Mouse (Mus musculus) embryonic facial prominence, embryonic 10.5 days (tissue): ENCODE results near the gene Met. TPM values are rescaled to one million over a fixed set of nuclear protein-coding genes. Genes with fewer than 3 reads are reported as not detected.

ENCODE experiments used
- DNase-seq: peaks from one replicate; pipeline ENCODE4 v3.0.0-alpha.2; 2017; ENCODE audit warnings: low spot score
- H3K27ac ChIP-seq: fragments of 300-500 bp; sonication (generic); replicated peaks from 2 replicates; pipeline ENCODE4 v1.5.1; 2016; ENCODE audit warnings: mild to moderate bottlenecking
- H3K27me3 ChIP-seq: fragments of 300-500 bp; sonication (generic); replicated peaks from 2 replicates; pipeline ENCODE4 v1.6.1; 2016; ENCODE audit warnings: low read depth, mild to moderate bottlenecking; ENCODE audit not compliant: poor library complexity, severe bottlenecking
- H3K36me3 ChIP-seq: fragments of 300-500 bp; sonication (generic); replicated peaks from 2 replicates; pipeline ENCODE4 v1.6.1; 2016; ENCODE audit warnings: mild to moderate bottlenecking, moderate library complexity
- H3K4me1 ChIP-seq: fragments of 300-500 bp; sonication (generic); 2 replicates; pipeline ENCODE4 v1.6.1; 2016
- H3K4me3 ChIP-seq: fragments of 300-500 bp; sonication (generic); 2 replicates; pipeline ENCODE4 v1.5.1; 2016; ENCODE audit warnings: mild to moderate bottlenecking, moderate library complexity
- H3K9me3 ChIP-seq: fragments of 300-500 bp; sonication (generic); 2 replicates; pipeline ENCODE4 v1.6.1; 2016; ENCODE audit warnings: mild to moderate bottlenecking
- WGBS: fragments of 180-500 bp; shearing (Covaris S2); methylation state at CpG from one replicate; pipeline ENCODE4 v1.1.7; 2016; 5-methylcytosine and 5-hydroxymethylcytosine counted together
- polyA plus RNA-seq: library from polyadenylated mRNA; unstranded; fragments of >200 nt; fragmentation: Nextera tagmentation; extraction: Ambion mirVana; gene quantifications from 2 replicates; pipeline ENCODE4 v1.2.1, GENCODE M21; 2016

The Met gene
- polyA plus RNA-seq, 1 experiment from 2014 or later, result 1.9 TPM

DNA sequence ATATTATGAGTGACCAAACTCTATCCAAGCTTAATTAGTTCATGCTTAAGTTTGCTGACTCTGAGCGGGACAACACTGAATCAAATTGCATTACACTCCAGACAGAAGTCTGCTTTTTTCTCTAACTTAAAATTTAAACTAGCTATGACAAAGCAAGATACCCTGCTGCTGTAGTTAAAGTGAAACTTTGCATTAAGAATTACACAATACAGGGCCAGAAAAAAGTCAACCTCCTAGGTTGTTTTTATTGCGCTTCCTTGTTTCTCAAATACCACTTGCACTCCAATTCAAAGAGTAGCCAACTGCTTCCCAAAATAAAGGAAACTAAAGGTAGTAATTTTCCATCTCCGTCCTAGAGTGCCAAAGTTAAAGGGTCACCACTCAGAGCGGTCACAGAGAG is 33.8 kb downstream of the Met start:
- H3K9me3 ChIP-seq, result no peaks in the 10 kb centered on the region
- WGBS, result 55% methylated on average over 4 of the region's 4 CpGs
- DNase-seq, result no peak

GRCm38 (mm10) chr6:17498801-17499200 is 35.2 kb downstream of the Met start:
- H3K27me3 ChIP-seq, result no peaks in the 10 kb centered on the region
- WGBS, result 80% methylated on average over 8 of the region's 8 CpGs
- no peak for DNase-seq

More for the DNA sequence above, 33.8 kb downstream of the Met start:
- H3K4me3 ChIP-seq, result no peak overlapping the region
- H3K27me3 ChIP-seq, result no peaks in the 10 kb centered on the region
- H3K4me1 ChIP-seq, result peaks cover 18% of the 10 kb centered on the region
- no peak overlapping the region for H3K27ac ChIP-seq
- no peaks in the 10 kb centered on the region for H3K36me3 ChIP-seq

GRCm38 (mm10) chr6:17501440-17501839 is 37.8 kb downstream of the Met start:
- WGBS, result 91% methylated on average over 4 of the region's 4 CpGs
- H3K4me3 ChIP-seq, result no peak overlapping the region
- H3K9me3 ChIP-seq, result no peaks in the 10 kb centered on the region
- no peaks in the 10 kb centered on the region for H3K36me3 ChIP-seq
- DNase-seq, result no peak
- H3K4me1 ChIP-seq, result peaks cover 18% of the 10 kb centered on the region
- no peaks in the 10 kb centered on the region for H3K27me3 ChIP-seq
- no peak overlapping the region for H3K27ac ChIP-seq

More at GRCm38 (mm10) chr6:17498801-17499200, 35.2 kb downstream of the Met start:
- no peaks in the 10 kb centered on the region for H3K9me3 ChIP-seq
- H3K4me1 ChIP-seq, result peaks cover 18% of the 10 kb centered on the region
- no peak overlapping the region for H3K4me3 ChIP-seq
- no peak overlapping the region for H3K27ac ChIP-seq
- H3K36me3 ChIP-seq, result no peaks in the 10 kb centered on the region

- Histone ChIP-seq H3K4me3 (no peak overlapping the region), H3K9me3 (no peaks in the 10 kb centered on the region), H3K4me1 (peaks cover 10% of the 10 kb centered on the region), H3K36me3 (no peaks in the 10 kb centered on the region), H3K27me3 (no peaks in the 10 kb centered on the region), H3K27ac (no peak overlapping the region)
- no peak for DNase-seq
- 77% methylated on average over 1 of the region's 1 CpGs for WGBS
These were observed 38.7 kb downstream of the Met start for GRCm38 (mm10) chr6:17502311-17502710.

DNA sequence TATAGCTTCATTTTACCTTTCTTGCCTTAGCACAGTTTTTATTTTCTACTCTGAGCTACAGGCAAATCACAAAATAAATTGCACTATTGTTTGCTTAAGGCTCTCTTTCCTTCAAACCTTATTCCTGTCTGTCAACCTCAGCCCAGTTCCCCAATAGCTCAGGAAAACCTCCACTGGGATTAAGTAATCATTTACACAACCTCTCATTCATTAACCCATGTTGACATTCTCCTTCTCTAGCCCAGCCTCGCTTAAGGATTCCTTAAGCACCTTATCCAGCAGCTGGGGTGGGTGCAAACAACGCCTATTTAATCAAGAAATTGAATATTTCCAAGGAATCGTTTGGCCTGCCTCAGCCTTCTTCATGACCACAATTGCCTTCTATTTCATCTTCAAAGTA is 40.1 kb downstream of the Met start:
- Histone ChIP-seq H3K9me3 (no peaks in the 10 kb centered on the region), H3K27ac (no peak overlapping the region), H3K4me3 (no peak overlapping the region), H3K27me3 (no peaks in the 10 kb centered on the region), H3K36me3 (no peaks in the 10 kb centered on the region), H3K4me1 (0 out of 2 replicates have a peak, but pooled peaks cover 2% of the 10 kb centered on the region)
- no peak for DNase-seq
- 55% methylated on average over 3 of the region's 3 CpGs for WGBS

- Histone ChIP-seq H3K4me1 (0 out of 2 replicates have a peak, but pooled peaks cover 2% of the 10 kb centered on the region), H3K27me3 (no peaks in the 10 kb centered on the region)
These were observed 41.9 kb downstream of the Met start for GRCm38 (mm10) chr6:17505530-17505929.

GRCm38 (mm10) chr6:17506831-17507230 is 43.2 kb downstream of the Met start:
- WGBS, result 84% methylated on average over 2 of the region's 2 CpGs
- 0 out of 2 replicates have a peak, but pooled peaks cover 2% of the 10 kb centered on the region for H3K4me1 ChIP-seq
- H3K27me3 ChIP-seq, result no peaks in the 10 kb centered on the region
- H3K27ac ChIP-seq, result no peak overlapping the region
- H3K4me3 ChIP-seq, result no peak overlapping the region
- no peaks in the 10 kb centered on the region for H3K36me3 ChIP-seq
- DNase-seq, result no peak
- no peaks in the 10 kb centered on the region for H3K9me3 ChIP-seq

More at GRCm38 (mm10) chr6:17505530-17505929, 41.9 kb downstream of the Met start:
- WGBS, result 74% methylated on average over 3 of the region's 3 CpGs
- H3K36me3 ChIP-seq, result no peaks in the 10 kb centered on the region
- H3K9me3 ChIP-seq, result no peaks in the 10 kb centered on the region
- DNase-seq, result no peak
- H3K4me3 ChIP-seq, result no peak overlapping the region
- H3K27ac ChIP-seq, result no peak overlapping the region

DNA sequence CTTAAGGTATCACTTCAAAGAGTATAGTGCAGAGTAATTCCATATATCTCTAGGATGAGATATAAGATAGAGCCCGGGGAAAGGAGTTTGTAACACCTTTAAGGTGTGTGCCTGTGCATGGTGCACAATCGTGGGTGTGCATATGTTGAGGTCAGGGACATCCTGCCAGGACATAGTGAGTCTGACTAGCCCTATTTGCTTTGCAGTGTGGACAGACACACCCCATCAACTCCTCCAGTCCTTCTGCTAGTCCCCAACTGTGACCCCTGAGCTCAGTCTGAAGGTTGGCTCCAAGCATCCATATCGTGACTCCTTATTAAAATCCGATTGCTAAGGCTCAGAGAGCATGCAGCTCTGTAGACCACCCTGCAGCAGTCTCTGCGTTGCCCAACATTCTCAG is 44.6 kb downstream of the Met start:
- no peak overlapping the region for H3K27ac ChIP-seq
- no peaks in the 10 kb centered on the region for H3K9me3 ChIP-seq
- no peak overlapping the region for H3K4me3 ChIP-seq
- no peaks in the 10 kb centered on the region for H3K36me3 ChIP-seq
- 82% methylated on average over 5 of the region's 5 CpGs for WGBS
- no peaks in the 10 kb centered on the region for H3K27me3 ChIP-seq
- no peak for DNase-seq
- no peaks in the 10 kb centered on the region for H3K4me1 ChIP-seq

DNA sequence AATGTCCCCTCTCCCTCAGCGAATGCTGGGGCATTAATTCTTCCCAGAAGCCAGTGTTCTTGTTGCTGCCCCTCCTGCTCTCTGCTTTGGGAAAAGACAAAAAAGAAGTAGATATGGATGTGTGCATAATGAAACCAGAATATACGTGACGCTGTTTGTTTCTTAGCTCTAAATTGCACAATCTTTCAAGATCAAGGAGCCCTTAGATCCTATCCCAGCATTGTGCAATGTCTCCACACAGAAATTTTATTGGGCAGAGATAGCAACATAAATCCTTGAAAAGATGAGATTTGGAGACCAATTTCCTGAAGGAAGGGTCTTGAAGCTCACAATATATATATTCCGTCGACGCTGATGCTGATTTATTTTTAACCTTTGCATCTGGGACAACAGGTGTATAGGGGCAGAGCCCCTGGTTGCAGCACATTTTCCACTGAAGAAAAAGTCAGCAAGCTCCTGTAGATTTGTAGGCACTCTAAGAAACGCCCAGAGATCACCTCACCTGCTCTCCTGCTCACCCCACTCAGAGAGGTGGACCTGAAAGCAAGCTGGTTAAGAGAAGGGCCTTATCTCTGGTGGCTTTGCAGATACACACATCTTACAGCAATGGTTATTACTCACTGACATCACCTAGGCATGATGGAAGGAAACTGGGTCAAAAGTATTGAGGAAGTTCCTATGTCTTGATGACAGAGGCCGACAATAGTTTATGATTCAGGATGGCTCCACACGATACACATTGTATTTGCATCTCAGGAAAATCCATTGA is 45.2 kb downstream of the Met start:
- no peaks in the 10 kb centered on the region for H3K9me3 ChIP-seq

GRCm38 (mm10) chr6:17513381-17513780 is 49.8 kb downstream of the Met start:
- H3K9me3 ChIP-seq, result no peaks in the 10 kb centered on the region
- no peaks in the 10 kb centered on the region for H3K27me3 ChIP-seq
- H3K36me3 ChIP-seq, result no peaks in the 10 kb centered on the region
- H3K27ac ChIP-seq, result no peak overlapping the region
- H3K4me1 ChIP-seq, result peaks cover 9% of the 10 kb centered on the region; the same call in 1 of the 2 replicates
- H3K4me3 ChIP-seq, result no peak overlapping the region
- DNase-seq, result no peak
- WGBS, result 92% methylated on average over 15 of the region's 15 CpGs

More for the DNA sequence above, 45.2 kb downstream of the Met start:
- WGBS, result 85% methylated on average over 9 of the region's 9 CpGs
- no peak overlapping the region for H3K4me3 ChIP-seq
- no peaks in the 10 kb centered on the region for H3K36me3 ChIP-seq
- H3K27me3 ChIP-seq, result no peaks in the 10 kb centered on the region
- H3K27ac ChIP-seq, result no peak overlapping the region
- H3K4me1 ChIP-seq, result no peaks in the 10 kb centered on the region
- no peak for DNase-seq

GRCm38 (mm10) chr6:17515775-17516460 is 52.3 kb downstream of the Met start:
- Histone ChIP-seq H3K36me3 (no peaks in the 10 kb centered on the region), H3K4me1 (peaks cover 9% of the 10 kb centered on the region; the same call in 1 of the 2 replicates), H3K9me3 (no peaks in the 10 kb centered on the region), H3K27ac (no peak overlapping the region), H3K4me3 (no peak overlapping the region), H3K27me3 (no peaks in the 10 kb centered on the region)
- 31% methylated on average over 7 of the region's 7 CpGs for whole genome bisulfite sequencing
- DNase-seq, result no peak

DNA sequence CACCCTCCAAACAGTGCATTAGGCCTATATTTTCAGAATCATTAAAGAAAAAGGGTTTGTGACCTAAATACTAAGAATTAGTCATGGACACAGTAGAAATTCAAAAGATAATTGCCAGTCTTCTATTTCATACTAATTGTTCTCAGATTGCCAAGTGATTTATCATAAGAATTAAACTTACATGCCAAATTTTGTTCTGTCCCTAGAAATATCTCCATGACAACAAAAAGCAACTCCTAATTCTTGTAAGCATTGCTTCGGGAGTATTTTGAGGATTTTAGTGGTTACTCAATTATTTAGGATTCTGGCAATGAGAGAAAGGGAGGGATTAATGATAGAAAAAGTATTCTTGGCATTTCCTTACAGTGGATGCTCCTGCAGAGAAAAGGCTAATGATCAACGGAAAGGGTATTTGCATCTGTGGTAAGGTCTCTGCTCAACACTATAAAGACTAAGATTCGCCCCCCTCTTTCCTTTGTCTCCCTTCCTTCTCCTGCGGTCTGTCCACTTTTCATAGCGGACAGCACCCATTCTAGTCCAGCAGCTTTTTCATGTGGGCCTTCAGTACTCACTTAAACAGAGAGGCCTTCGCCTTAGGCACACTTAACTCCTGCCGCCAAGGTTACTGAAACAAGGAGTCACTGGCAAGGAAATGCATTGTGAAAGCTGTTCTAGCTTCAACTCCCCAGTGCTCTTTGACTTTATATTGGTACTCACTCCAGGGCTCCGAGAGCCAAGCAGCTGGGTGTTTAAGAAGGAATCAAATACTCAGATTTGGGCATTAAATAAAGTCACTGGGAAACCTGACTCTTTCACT is 58.5 kb downstream of the Met start:
- 64% methylated on average over 8 of the region's 8 CpGs for WGBS
- Histone ChIP-seq H3K4me3 (no peak overlapping the region), H3K36me3 (no peaks in the 10 kb centered on the region), H3K27ac (no peak overlapping the region), H3K4me1 (no peaks in the 10 kb centered on the region), H3K9me3 (no peaks in the 10 kb centered on the region), H3K27me3 (no peaks in the 10 kb centered on the region)
- DNase-seq, result no peak
